Mouse (Mus musculus): ENCODE data around the gene Gm12248. TPM values are rescaled to one million over a fixed set of nuclear protein-coding genes. Genes with fewer than 3 reads are reported as not detected.
A peak's percentile ranks its signal among the peaks of the same experiment; 100 is the strongest.

Gene Gm12248
- total and polyA plus RNA-seq, 2 experiments from 2014 or later: not detected

DNA sequence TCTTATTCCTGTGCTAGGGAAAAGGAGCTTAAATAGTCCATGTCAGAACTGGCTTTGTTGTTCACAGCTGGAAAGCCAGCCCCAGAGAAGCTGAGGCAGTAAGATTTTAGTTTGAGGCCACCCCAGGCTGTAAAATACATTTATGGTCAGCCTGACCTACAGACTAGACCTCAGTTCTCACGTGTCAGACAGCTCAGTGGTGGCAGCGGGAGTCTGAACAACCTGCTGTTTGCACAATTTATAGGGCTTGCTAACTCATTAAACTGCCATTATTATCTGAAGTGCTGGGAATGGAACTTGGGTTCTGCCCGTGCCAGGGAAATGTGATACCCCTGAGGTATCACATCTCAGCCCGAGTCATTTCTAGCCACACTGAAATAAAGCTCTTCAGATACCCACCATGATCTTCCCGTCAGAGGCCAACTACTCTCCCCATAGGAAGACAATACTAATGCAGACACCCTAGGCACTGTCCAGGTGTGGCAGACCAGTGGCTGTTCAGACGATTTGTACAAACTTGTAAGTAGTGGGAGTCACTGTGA, 36.4 kb upstream of the Gm12248 start:
- no peak overlapping the region for H3K9ac ChIP-seq (replicated peaks; ENCODE audit: low read length)
- TF ChIP-seq CTCF (IDR thresholded peaks at IDR 0.05; ENCODE audit: low read depth): no peak
- DNase-seq (ENCODE audit: low spot score): no peak
- H3K4me3 ChIP-seq (ENCODE audit: low read length): no peak overlapping the region
- peaks cover 50% of the 10 kb centered on the region for H3K36me3 ChIP-seq (ENCODE audit: insufficient read depth, low read length)
- no peaks in the 10 kb centered on the region for H3K9me3 ChIP-seq (ENCODE audit: low read length)
- no peak for ATAC-seq
- no peak overlapping the region for H3K4me2 ChIP-seq (ENCODE audit: low read depth, low read length)
- H3K27me3 ChIP-seq (ENCODE audit: insufficient read depth, low read length): no peaks in the 10 kb centered on the region
- H3K4me1 ChIP-seq (ENCODE audit: insufficient read depth, low read length): no peaks in the 10 kb centered on the region
- WGBS: 81% methylated on average over 6 of the region's 6 CpGs
- no peak overlapping the region for H3K27ac ChIP-seq

DNA sequence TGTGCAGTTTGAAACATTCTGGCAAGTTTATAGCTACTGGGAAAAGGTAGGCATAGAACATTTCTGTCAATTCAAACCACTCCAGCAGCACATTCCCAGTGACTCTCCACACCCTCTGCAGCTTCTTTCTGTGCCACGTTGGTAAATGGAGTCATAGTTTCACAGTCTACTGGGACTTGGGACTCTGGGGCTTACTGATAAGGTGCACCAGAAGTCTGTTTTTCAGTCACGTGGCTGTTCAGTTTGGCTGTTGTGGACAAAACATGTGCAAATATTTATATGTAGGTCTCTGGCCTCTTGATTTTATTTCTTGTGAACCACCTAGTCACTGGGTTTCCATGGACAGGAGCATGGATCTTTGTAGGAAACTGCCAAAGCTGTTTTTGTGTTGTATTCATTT, 34.6 kb upstream of the Gm12248 start:
- no peak for ATAC-seq
- WGBS: 88% methylated on average over 2 of the region's 2 CpGs
- TF ChIP-seq CTCF (IDR thresholded peaks at IDR 0.05; ENCODE audit: low read depth): no peak

GRCm38 (mm10) chr11:58126397-58127160, 33.6 kb upstream of the Gm12248 start:
- Histone ChIP-seq H3K9me3 (ENCODE audit: low read length) (no peaks in the 10 kb centered on the region), H3K27ac (no peak overlapping the region), H3K4me2 (ENCODE audit: low read depth, low read length) (no peak overlapping the region), H3K9ac (replicated peaks; ENCODE audit: low read length) (no peak overlapping the region), H3K4me3 (ENCODE audit: low read length) (no peak overlapping the region), H3K27me3 (ENCODE audit: insufficient read depth, low read length) (no peaks in the 10 kb centered on the region), H3K36me3 (ENCODE audit: insufficient read depth, low read length) (peaks cover 53% of the 10 kb centered on the region), H3K4me1 (ENCODE audit: insufficient read depth, low read length) (no peaks in the 10 kb centered on the region)
- 43% methylated on average over 7 of the region's 7 CpGs for WGBS
- ATAC-seq: peak; percentile 63; the same call in 1 of the 2 replicates
- peak; percentile 89 for DNase-seq (ENCODE audit: low spot score)
- TF ChIP-seq CTCF (IDR thresholded peaks at IDR 0.05; ENCODE audit: low read depth): peak; percentile 52

More for the DNA sequence above, 34.6 kb upstream of the Gm12248 start:
- Histone ChIP-seq H3K4me2 (ENCODE audit: low read depth, low read length) (no peak overlapping the region), H3K9ac (replicated peaks; ENCODE audit: low read length) (no peak overlapping the region), H3K4me1 (ENCODE audit: insufficient read depth, low read length) (no peaks in the 10 kb centered on the region), H3K27me3 (ENCODE audit: insufficient read depth, low read length) (no peaks in the 10 kb centered on the region), H3K27ac (no peak overlapping the region), H3K4me3 (ENCODE audit: low read length) (no peak overlapping the region), H3K36me3 (ENCODE audit: insufficient read depth, low read length) (peaks cover 54% of the 10 kb centered on the region), H3K9me3 (ENCODE audit: low read length) (no peaks in the 10 kb centered on the region)
- DNase-seq (ENCODE audit: low spot score): no peak

GRCm38 (mm10) chr11:58125021-58125420, 32.1 kb upstream of the Gm12248 start:
- H3K27me3 ChIP-seq (ENCODE audit: insufficient read depth, low read length): no peaks in the 10 kb centered on the region
- DNase-seq (ENCODE audit: low spot score) (no peak), ATAC-seq (peak; percentile 53; the same call in 1 of the 2 replicates)
- no peak overlapping the region for H3K4me2 ChIP-seq (ENCODE audit: low read depth, low read length)
- TF ChIP-seq CTCF (IDR thresholded peaks at IDR 0.05; ENCODE audit: low read depth): no peak
- H3K9me3 ChIP-seq (ENCODE audit: low read length): no peaks in the 10 kb centered on the region
- H3K4me3 ChIP-seq (ENCODE audit: low read length): no peak overlapping the region
- WGBS: 69% methylated on average over 11 of the region's 11 CpGs
- H3K36me3 ChIP-seq (ENCODE audit: insufficient read depth, low read length): peaks cover 50% of the 10 kb centered on the region
- H3K4me1 ChIP-seq (ENCODE audit: insufficient read depth, low read length): no peaks in the 10 kb centered on the region
- no peak overlapping the region for H3K9ac ChIP-seq (replicated peaks; ENCODE audit: low read length)
- H3K27ac ChIP-seq: no peak overlapping the region

DNA sequence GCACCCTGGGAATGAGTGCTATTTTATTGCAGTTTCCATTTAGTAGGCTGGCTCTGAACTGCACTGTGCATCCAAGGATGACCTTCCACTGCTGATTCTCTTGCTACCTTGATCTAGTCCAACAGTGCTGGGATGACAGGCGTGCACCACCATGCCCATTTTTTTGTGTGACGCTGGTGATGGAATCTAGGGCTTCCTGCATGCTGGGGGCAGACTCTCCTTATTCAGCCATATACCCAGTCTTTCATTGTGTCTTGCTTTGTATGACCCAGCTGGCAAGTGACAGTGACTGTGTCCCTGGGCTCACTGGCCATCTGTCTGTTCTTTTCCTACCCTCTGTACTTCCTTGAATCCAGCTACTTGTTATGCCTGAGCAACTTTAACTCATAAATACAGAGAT, 30.8 kb upstream of the Gm12248 start:
- peaks cover 47% of the 10 kb centered on the region for H3K36me3 ChIP-seq (ENCODE audit: insufficient read depth, low read length)
- no peak overlapping the region for H3K4me2 ChIP-seq (ENCODE audit: low read depth, low read length)
- 68% methylated on average over 2 of the region's 2 CpGs for WGBS

GRCm38 (mm10) chr11:58121351-58121750, 28.4 kb upstream of the Gm12248 start:
- ATAC-seq: no peak
- H3K4me2 ChIP-seq (ENCODE audit: low read depth, low read length): no peak overlapping the region
- H3K27me3 ChIP-seq (ENCODE audit: insufficient read depth, low read length): no peaks in the 10 kb centered on the region
- no peak overlapping the region for H3K27ac ChIP-seq
- H3K9ac ChIP-seq (replicated peaks; ENCODE audit: low read length): no peak overlapping the region
- no peak for TF ChIP-seq CTCF (IDR thresholded peaks at IDR 0.05; ENCODE audit: low read depth)
- H3K36me3 ChIP-seq (ENCODE audit: insufficient read depth, low read length): peaks cover 43% of the 10 kb centered on the region; the same call in 1 of the 2 replicates
- no peak overlapping the region for H3K4me3 ChIP-seq (ENCODE audit: low read length)
- 95% methylated on average over 9 of the region's 9 CpGs for WGBS
- H3K4me1 ChIP-seq (ENCODE audit: insufficient read depth, low read length): no peaks in the 10 kb centered on the region
- DNase-seq (ENCODE audit: low spot score): no peak
- no peaks in the 10 kb centered on the region for H3K9me3 ChIP-seq (ENCODE audit: low read length)

More for the DNA sequence above, 30.8 kb upstream of the Gm12248 start:
- H3K4me1 ChIP-seq (ENCODE audit: insufficient read depth, low read length): no peaks in the 10 kb centered on the region
- no peaks in the 10 kb centered on the region for H3K9me3 ChIP-seq (ENCODE audit: low read length)
- no peak overlapping the region for H3K4me3 ChIP-seq (ENCODE audit: low read length)
- H3K9ac ChIP-seq (replicated peaks; ENCODE audit: low read length): no peak overlapping the region
- no peak for ATAC-seq
- H3K27ac ChIP-seq: no peak overlapping the region
- no peaks in the 10 kb centered on the region for H3K27me3 ChIP-seq (ENCODE audit: insufficient read depth, low read length)
- DNase-seq (ENCODE audit: low spot score): no peak
- no peak for TF ChIP-seq CTCF (IDR thresholded peaks at IDR 0.05; ENCODE audit: low read depth)

GRCm38 (mm10) chr11:58120655-58121054, 27.7 kb upstream of the Gm12248 start:
- DNase-seq (ENCODE audit: low spot score) (no peak), ATAC-seq (no peak)
- Histone ChIP-seq H3K9me3 (ENCODE audit: low read length) (no peaks in the 10 kb centered on the region), H3K4me1 (ENCODE audit: insufficient read depth, low read length) (no peaks in the 10 kb centered on the region), H3K4me3 (ENCODE audit: low read length) (no peak overlapping the region), H3K4me2 (ENCODE audit: low read depth, low read length) (no peak overlapping the region), H3K27ac (no peak overlapping the region), H3K9ac (replicated peaks; ENCODE audit: low read length) (no peak overlapping the region), H3K27me3 (ENCODE audit: insufficient read depth, low read length) (no peaks in the 10 kb centered on the region), H3K36me3 (ENCODE audit: insufficient read depth, low read length) (peaks cover 49% of the 10 kb centered on the region; the same call in 1 of the 2 replicates)
- WGBS: 77% methylated on average over 3 of the region's 3 CpGs
- no peak for TF ChIP-seq CTCF (IDR thresholded peaks at IDR 0.05; ENCODE audit: low read depth)
